Mouse (Mus musculus): ENCODE results near the gene Tcta.
"Not testable (repeated sequence)": the region's sequence is repeated elsewhere in the genome, so short reads cannot be mapped to it uniquely, and the experiment has no call there.

The Tcta gene

DNA sequence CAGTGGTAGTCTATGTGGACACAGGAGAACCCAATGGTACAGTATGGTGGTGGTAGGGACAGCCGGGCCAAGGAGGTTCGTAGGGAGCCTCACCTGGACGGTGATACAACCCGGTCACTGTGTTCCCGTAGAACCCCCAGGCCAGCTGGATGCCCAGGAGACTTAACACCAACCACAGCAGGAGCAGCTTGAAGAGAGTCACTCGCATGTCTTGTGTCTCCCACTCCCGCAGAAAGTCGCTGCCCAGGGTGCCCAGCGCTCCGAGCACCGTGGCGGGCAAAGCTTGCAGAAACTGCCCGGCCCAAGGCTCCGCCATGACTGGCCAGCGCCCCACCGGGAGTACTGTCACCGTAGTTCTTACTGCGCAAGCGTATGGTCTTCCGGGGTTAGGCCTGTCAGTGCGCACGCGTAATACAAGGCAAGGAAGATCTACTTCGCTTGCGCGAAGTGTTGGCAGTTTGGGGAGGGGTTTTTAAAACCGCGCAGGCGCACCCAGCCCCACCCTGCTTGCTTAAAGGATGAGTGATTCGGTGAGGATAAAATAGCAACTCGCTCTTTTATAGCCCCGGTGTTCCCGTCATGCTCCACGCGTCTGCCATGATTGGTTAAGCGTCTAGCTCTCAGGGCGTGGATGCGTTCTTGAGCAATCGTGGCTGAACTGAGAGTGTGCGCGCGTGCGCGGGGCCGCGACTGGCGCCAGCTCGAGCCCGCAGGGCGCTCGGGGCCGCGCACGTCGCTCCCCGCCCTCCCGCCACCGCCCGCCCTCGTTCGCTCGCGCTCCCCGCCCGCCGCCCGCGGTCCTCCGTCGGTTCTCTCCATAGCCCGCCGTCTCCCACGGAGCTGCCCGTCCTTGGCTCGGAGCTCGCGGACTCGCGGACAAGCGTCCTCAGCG is at the start of gene Tcta, which contains the start of gene Rhoa:
Gene Tcta, minus strand, starts transcription at position 532 of the 892 bp plus-strand sequence.
Gene Rhoa, plus strand, starts transcription at position 501 of the 892 bp plus-strand sequence.
- DNase-seq (ENCODE audit: low spot score): peak; percentile 100

DNA sequence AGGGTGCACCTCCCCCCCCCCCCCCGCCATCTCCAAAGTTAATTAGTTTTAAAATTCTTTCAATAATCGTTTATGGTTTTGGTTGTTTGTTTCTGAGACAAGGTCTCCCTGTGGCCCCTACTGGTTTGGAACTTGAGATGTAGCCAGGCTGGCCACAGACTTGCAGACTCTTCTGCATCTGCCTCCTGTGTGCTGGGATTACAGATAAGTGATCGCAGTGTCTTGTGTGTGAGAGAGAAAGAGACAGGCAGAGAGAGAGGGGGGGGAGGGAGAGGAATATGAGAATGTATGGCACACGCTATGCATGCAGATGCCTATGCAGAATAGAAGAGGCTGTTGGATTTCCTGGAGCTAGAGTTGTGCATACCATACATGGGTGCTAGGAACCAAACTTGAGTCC is 43.8 kb upstream of the Tcta start:
- DNase-seq (ENCODE audit: low spot score): no peak

DNA sequence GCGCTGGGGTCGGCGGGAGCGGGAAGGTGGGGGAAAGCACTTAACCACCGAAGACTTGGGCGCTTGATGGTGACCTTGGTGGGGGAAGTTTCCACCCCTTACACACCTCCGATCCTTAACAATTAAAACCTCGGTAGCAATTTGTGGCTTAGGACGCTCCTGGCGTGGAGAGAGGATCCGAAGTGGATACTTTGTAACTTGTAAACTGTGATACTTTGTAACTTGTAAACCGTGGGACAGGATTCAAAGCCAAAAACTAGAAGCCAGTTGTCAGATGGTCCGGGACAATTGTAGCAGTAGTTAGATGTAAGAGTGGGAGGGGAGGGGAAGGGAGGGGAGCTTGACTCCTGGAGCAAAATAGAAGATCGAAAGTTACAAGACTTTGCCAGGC is 42.3 kb upstream of the Tcta start:
- DNase-seq (ENCODE audit: low spot score): no peak

DNA sequence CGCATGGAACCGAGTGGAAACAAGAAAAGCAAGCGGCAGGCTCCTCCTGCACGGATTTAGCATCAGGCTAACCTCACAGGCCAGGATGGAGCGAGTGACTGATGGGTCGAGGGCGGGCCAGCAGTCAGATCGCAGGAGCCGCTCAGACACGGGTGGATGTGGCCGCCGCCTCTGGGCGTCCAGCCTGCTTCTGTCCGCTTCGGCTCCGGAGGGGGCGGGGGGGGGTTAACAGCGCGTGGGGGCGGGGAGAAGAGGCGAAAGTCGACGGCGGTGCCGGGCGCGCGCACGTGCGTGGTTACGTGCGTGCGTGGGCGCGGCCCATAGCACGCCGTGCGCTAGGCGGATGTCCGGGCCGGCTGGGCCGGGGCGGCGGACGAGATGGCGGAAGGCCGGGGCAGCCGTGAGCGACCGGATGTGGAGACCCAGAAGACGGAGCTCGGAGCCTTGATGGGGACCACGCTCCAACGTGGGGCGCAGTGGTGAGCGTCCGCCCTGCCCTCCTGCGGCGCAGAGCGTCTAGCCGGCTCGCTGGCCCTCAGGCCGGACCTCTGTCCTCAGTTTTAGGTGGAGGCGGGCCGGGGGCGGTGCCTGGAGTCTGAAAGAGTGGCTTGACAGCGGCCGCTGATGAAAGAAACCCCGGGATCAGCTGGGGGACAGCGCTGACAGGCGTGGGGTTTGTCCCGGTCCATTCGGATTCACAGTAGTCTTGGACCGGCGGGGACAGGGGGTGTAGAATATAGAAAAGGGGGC is 41.8 kb upstream of the Tcta start, which contains the start of gene Usp4:
Gene Usp4, plus strand, starts transcription at position 314 of the 750 bp plus-strand sequence.
- DNase-seq (ENCODE audit: low spot score): peak; percentile 88

DNA sequence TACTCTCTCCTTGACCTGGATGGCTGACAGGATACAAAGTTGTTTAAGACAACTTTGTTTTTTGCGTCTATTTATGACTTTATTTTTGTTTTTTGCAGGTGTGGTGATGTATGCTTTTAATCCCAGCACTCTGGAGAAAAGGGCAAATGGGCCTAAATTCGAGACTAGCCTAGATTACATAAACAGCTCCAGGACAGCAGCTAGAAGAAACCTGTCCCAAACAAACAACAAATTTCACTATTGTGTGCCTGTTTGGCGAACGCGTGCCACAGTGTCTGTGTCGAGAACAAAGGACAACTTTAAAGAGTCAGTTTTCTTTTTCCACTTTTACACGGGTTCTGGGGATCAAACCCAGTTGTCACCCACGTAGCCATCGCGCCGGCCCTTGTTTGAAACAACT is 41.1 kb upstream of the Tcta start:
- peak; percentile 12 for DNase-seq (ENCODE audit: low spot score)

DNA sequence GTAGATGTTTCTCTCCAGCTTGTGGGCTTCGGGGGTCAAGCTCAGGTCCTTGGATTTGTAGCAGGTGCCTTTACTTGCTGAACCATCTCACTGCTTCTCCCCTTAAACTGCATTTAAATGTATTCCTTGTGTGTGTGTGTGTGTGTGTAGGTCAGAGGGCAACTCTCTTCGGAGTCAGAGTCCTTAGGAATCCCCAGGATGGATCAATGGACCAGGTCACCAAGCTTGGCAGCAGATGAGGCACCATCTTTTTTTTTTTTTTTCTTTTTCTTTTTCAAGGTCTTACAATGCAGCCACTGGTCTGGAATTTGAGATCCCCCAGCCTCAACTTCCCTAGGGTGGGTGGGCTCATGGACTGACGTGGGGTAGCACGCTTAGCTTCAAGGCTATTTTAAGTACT is 38.5 kb upstream of the Tcta start:
- DNase-seq (ENCODE audit: low spot score): no peak

DNA sequence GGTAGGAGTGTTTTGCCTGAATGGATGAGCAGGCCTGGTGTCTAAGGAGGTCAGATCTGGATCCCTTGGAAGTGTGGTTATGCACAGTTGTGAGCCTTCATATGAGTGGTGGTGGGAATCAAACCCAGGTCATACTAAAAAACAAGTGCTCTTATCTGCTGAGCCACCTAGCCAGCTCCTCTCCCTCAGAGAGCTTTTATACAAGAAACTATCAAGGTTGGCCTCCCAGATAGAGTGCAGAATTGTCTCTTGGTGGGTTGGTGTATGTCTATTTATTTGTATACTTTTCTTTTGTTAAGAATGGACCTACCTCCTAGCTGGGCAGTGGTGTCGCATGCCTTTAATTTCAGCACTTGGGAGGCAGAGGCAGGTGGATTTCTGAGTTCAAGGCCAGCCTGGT is 37.9 kb upstream of the Tcta start:
- no peak for DNase-seq (ENCODE audit: low spot score)

DNA sequence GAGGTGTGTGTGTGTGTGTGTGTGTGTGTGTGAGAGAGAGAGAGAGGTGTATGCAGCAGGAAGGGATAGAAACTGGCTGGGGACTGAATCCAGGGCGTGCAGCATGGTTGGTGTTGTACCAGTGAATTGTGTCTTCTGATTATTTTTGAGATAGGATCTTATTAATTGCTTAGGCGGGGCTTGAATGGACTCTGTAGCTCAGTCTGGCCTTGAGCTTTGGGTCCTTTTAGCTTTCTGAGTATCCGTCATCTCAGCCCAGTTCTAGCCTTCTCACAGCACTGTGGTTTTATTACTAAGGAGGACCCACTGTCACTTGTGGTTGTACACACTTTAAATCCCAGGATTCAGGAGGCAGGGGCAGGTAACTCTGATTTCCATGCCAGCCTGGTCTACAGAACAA is 37.4 kb upstream of the Tcta start:
- DNase-seq (ENCODE audit: low spot score): no peak

DNA sequence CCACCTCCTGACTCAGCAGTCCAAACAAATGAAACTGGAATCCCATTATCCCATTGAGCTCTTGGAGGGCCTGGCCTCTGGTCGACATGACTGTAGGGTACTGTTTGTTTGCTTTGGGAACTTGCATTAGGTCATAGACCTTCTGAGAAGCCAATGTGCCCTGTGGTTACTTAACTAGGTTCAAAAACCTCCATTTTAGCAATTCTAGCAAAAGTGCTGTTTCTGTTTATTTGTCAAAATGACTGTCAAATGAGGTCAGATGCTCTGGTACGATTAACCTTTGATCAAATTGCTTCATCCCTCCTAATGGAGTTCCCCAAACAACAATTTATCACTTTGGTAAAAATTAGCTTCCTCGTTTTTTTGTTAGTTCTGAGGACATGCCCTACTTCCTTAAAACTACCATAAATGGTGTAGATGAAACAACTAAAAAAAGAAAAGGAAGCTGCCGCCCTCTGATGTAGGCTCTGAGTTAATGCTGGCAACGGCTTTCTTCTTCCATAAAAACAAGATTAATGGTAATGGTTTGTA is 36.4 kb upstream of the Tcta start:
- DNase-seq (ENCODE audit: low spot score): peak; percentile 61

DNA sequence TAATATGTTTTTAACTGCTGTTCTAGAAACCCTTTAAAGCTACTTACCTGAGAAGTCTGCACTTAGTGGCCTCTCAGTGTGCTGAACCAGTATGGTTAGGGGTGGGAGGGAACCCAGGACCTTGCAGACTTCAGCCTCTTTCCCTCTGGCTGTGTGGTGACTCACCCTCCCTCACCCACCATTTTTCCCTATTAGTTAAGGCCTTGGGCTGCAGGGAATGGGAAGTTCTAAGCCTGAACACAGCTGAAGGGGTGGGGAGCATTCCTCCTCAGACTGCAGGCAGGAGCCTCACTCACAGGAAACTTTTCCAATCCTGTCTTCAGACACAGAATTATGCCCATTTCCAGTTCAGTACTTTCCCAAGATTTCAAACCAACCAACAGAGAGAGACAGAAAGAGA is 35.8 kb upstream of the Tcta start:
- DNase-seq (ENCODE audit: low spot score): no peak

DNA sequence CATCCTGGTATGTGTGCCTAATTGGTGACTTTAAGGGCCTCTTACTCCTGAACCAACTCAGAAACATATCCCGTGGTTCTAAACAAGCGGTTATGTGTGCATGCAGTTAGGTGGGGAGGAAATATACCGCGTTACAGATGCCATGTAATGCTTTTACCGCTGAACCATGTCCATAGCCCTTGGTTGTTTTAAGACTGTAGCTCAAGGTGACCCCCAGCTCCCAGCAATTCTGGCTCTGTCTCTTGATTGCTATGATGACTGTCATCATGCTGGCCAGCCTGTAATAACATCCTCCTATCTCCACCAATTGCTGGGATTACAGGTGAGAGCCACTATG is 35.1 kb upstream of the Tcta start:
- no peak for DNase-seq (ENCODE audit: low spot score)

DNA sequence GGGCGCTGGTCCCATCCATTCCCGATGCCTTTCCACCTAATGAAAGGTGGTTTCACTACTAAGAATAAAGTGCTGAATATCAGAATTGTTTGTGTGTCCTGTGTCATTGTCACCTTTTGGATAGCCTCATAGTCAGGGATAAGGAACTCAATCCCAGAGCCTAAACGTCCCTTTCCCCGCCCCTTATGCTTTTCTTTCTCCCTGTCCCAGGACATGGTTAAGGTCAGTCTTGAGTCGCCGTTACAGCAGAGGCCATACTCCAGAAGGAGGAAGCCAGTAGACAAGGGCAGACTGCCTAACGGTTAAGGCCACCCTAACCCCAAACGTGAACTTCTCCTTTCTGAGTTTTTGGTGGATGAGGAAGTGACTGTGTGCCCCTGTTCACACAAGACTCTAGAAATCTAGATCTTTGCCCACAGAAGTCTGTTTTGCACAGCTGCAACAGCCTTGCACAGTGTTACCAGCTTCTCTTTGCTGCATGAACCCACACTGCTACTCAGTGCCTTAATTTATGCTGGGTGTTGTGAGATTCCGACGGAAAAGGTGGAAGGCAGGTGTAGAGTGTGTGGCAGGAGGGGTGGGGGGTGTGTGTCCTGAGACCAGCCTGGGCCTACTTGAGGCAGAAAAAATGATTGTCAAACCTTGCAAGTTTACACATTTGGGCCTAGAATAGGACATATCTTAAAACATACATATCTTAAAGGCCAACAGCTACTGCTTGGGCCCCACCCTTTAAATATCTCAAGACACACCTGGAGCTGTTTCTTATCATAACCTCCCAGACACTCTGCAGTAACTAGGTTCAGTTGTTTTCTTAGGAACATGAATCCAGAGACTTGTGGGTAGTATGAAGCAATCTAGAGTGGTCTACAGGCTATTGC is 34.5 kb upstream of the Tcta start:
- DNase-seq (ENCODE audit: low spot score): peak; percentile 72

DNA sequence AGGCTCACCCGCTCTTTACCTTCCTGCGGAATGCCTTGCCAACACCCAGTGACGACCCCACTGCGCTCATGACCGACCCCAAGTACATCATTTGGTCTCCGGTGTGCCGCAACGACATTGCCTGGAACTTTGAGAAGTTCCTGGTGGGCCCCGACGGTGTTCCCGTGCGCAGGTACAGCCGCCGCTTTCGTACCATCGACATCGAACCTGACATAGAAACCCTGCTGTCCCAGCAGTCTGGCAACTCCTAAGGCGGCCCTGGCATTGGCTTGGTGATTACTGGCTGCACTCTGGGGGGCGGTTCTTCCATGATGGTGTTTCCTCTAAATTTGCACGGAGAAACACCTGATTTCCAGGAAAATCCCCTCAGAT is 33.9 kb upstream of the Tcta start:
- DNase-seq (ENCODE audit: low spot score): no peak

DNA sequence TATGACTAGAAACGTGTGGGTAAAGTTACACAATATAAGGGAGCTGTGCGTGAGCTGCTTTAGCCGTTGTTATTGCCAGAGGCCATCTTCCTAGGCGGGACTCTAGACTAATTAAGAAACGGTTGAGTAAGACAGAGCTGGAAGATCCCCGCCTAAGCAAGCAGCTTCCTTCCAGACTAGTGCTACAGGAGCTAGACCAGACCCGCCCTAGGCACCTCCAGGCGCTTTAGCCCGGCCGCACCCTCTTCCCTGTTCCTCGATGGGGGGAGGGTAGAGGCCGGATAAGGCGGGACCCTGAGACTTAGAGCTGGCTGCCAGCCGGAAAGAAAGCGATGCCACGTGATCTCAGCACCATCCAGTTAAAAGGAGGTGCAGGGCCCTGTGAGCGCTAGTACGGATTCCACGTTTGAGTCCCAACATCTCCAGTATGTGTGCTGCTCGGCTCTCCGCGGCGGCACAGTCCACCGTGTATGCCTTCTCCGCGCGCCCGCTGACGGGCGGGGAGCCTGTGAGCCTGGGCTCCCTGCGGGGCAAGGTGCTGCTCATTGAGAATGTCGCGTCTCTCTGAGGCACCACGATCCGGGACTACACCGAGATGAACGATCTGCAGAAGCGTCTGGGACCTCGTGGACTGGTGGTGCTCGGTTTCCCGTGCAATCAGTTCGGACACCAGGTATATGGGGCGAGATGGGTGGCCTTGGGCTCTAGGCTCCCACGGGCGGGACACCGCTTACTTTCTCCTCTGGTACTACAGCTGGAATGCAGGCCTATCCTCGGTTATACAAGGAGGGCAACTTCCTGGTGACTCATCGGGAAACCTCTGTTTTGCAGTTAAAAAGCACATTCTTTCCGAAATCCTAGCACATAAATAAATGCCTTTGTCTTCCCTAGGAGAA is 33.2 kb upstream of the Tcta start, which contains the start of gene Gpx1:
Gene Gpx1, plus strand, starts transcription at position 18 of the 896 bp plus-strand sequence.
- DNase-seq (ENCODE audit: low spot score): peak; percentile 98

DNA sequence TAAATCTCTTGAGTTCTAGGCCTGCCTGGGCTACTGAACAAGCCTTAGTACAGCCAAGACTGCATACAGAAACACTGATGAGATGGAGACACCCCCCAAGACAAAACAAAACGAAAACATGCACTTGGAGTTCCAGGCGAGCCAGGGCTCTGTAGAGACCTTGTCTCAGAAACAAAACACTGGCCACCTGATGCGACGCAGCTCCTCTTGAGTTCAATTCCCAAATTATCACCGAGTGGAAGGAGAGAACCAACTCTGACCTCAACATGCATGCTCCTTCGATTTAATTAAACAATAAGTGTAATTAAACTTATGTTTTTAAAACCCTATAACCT is 32.6 kb upstream of the Tcta start:
- peak; percentile 34 for DNase-seq (ENCODE audit: low spot score)

DNA sequence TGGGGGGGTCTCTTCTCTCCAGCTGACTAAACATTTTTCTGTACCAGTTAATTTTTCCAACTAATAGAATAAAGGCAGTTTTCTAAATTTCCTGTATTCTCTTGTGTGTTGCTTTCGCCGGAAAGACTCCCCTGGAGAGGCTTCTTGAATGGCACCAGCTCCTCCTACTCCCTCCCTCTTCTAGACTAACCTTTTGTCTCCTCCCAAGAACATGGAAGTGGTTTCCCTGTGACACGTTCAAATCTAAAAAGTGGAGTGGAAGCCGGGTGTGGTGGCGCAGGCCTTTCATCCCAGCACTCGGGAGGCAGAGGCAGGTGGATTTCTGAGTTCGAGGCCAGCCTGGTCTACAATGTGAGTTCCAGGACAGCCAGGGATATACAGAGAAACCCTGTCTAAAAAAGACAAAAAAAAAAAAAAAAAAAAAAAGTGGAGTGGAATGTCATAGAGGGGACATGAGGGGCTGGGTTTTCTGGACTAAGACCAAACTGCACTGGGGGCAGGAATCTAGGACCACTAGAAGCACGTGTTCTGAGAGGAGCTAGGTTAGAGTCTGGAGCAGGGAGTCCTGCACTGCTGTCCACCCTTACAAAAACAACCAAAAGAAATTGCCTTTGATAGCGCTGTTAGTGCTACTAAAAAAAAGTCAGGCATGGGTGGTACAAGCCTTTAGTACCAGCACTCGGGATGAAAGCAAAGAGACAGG is 32.0 kb upstream of the Tcta start:
- DNase-seq (ENCODE audit: low spot score): no peak

DNA sequence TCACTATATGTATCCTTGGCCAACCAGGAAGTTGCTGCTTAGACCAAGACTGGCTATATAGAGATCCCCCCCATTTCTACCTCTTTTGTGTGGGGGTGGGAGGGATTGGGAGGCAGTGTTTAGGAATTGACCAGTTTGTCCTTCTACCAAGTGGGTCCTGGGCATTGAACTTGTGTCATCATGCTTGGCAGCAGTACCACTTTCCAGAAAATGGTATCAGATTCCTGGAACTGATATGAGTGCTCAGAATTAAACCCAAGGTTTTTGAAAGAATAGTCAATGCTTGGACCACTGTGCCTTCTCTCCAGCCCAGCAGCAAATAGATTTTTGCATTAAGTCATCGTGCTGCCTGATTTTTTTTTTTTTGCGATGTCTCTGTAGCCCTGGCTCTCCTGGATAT is 19.9 kb upstream of the Tcta start:
- no peak for DNase-seq (ENCODE audit: low spot score)

DNA sequence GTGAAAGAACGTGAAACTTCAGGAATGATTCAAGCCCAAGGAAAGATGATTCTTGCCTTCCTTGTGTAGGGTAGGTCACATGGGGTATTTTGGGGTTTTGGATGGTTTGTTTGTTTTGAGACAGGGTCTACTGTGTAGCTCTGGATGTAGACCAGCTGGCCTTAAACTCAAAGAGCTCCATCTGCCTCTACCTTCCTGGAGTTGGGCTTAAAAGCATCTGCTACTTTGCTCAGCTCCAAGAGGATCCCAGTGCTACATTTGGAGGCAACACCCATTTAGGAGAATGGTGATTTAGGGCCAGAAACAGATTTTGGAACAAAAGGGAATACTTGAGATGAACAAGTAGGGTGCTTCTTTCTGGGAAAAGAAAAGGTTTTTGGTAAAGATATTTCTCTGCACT is 18.8 kb upstream of the Tcta start:
- no peak for DNase-seq (ENCODE audit: low spot score)

DNA sequence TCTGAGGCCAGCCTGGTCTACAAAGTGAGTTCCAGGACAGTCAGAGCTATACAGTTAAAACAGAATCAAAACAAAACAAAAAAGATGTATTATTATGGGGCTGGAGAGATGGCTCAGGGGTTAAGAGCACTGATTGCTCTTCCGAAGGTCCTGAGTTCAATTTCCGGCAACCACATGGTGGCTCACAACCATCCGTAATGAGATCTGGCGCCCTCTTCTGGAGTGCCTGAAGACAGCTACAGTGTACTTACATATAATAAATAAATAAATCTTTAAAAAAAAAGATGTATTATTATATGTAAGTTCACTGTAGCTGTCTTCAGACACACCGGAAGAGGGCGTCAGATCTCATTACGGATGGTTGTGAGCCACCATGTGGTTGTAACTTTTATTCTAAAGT is 16.1 kb upstream of the Tcta start:
- DNase-seq (ENCODE audit: low spot score): not testable (repeated sequence)

DNA sequence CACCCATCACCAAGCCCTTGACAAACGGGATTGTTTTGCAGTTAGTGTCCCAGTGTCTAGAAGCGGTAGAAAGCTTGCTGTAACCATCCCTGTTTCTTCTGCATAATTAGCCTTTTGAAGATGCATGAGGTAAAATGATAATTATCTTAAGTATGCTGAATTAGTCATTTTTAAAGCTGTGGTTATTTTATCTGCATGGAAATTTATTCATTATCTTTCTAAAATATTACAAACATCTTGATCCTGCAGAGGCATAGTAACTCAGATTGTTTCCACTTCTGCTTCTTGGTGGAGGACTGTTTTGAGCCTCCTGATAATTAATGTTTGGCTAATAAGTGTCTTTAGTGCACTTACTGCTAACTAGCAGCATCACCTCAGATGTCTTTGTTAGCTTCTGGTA is 12.5 kb upstream of the Tcta start:
- no peak for DNase-seq (ENCODE audit: low spot score)

All from lung, postnatal 25 days (tissue).